Mouse (Mus musculus): ENCODE measurements around the gene Med28. TPM values are rescaled to one million over a fixed set of nuclear protein-coding genes. Genes with fewer than 3 reads are reported as not detected.

The Med28 gene
- polyA plus RNA-seq, 1 experiment from 2014 or later, result 220 TPM

DNA sequence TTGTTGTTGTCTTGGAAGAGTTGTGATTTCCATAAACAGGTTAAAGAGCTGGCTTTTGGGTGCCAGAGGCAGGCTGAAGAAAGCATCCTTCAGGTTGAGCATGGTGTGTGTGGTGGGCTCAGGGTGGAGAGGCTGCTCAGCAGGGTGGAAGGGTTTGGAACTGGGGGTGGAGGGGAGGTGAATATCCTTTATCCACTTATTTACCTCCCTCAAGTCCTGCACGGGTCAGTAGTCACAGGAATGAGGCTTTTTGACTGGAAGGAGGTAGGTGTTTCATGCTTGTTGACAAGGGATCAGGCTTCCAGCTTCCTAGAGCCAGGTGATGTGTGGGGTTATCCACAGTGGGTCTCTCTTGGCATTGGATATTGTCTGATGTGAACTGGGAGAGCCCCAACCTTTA is 5.4 kb upstream of the Med28 start:
- H3K27me3 ChIP-seq (replicated peaks), result no peaks in the 10 kb centered on the region
- no peak overlapping the region for H3K27ac ChIP-seq
- H3K4me1 ChIP-seq, result 0 out of 2 replicates have a peak, but pooled peaks cover under 1% of the 10 kb centered on the region
- ATAC-seq (ENCODE audit: insufficient read depth, low FRiP score, low read depth), result no peak
- H3K9ac ChIP-seq, result no peak overlapping the region
- 73% methylated on average over 1 of the region's 1 CpGs for WGBS
- peaks cover 27% of the 10 kb centered on the region for H3K36me3 ChIP-seq
- no peaks in the 10 kb centered on the region for H3K9me3 ChIP-seq
- no peak overlapping the region for H3K4me3 ChIP-seq (replicated peaks)
- H3K4me2 ChIP-seq, result no peak overlapping the region

DNA sequence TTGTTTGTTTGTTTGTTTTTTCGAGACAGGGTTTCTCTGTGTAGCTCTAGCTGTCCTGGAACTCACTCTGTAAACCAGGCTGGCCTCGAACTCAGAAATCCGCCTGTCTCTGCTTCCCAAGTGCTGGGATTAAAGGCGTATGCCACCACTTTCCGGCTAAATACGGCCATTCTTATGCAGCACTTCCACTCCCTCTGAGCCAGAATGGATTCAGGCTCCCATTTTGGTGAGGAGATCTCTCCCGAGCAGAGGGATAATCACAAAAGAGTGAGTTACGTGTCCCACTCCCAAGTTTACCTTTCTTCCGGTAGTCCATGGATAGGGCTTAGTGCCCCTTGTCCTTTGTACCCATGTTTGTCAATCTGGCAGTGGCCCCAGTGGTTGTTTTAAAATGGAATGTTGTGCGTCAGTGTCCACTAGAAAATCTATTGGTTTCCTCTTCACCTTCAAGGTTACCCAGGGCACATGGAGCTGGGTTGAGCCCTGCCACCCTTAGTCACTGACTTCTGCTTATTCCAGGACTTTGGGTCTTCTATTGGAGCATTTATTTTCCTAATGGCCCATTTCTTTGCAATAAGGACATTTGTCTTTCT is 4.8 kb upstream of the Med28 start:
- Histone ChIP-seq H3K27ac (no peak overlapping the region), H3K27me3 (replicated peaks) (no peaks in the 10 kb centered on the region), H3K4me3 (replicated peaks) (no peak overlapping the region), H3K4me2 (no peak overlapping the region), H3K9me3 (no peaks in the 10 kb centered on the region), H3K9ac (no peak overlapping the region), H3K4me1 (peaks cover 3% of the 10 kb centered on the region; the same call in 1 of the 2 replicates), H3K36me3 (peaks cover 20% of the 10 kb centered on the region)
- no peak for ATAC-seq (ENCODE audit: insufficient read depth, low FRiP score, low read depth)
- WGBS, result 89% methylated on average over 10 of the region's 10 CpGs

DNA sequence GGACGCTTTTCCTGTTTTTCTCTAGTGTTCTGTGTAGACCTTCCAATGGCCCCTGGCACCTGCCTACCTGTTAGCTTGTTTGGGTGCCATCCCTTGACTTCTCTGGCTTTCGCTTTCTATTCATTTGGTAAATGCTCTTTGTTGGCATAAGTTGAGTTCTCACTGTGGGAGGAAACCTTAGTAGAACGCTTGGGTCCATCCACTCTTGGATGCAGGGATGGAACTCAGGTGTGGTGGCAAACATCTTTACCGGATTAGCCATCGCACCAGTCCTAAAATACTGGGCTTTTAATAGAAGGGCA is 731 bp downstream of the Med28 start:
- 3% methylated on average over 5 of the region's 5 CpGs for WGBS
- Histone ChIP-seq H3K4me1 (peaks cover 18% of the 10 kb centered on the region; the same call in 1 of the 2 replicates), H3K9ac (peak overlapping the region; percentile 98), H3K9me3 (no peaks in the 10 kb centered on the region), H3K27ac (no peak overlapping the region), H3K36me3 (peaks cover 16% of the 10 kb centered on the region), H3K4me2 (peak overlapping the region; percentile 74), H3K4me3 (replicated peaks) (peak overlapping the region; percentile 99), H3K27me3 (replicated peaks) (no peaks in the 10 kb centered on the region)
- no peak for ATAC-seq (ENCODE audit: insufficient read depth, low FRiP score, low read depth)

DNA sequence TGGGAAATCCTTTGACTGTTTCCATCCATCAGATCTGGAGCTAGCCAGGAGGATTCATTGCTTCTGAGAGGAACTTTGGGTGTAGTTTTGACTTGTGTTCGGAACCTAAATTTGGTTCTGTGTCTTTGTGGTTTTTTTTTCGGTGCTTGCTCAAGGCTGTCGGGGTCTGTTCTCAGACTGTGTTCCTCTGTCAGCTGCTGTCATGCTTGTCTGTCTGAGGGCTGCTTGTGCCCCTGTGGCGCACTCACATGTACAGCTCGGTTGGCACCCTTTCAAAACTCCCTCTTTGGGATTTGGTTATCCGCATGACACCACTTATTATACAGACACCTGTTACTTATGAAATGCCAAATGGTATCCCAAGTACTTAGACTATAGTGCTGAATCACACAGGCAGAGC is 1.6 kb downstream of the Med28 start:
- Histone ChIP-seq H3K9ac (no peak overlapping the region), H3K27me3 (replicated peaks) (no peaks in the 10 kb centered on the region), H3K4me2 (0 out of 2 replicates have a peak overlapping the region, but pooled peaks have one; percentile 9), H3K36me3 (peaks cover 19% of the 10 kb centered on the region), H3K27ac (no peak overlapping the region), H3K9me3 (no peaks in the 10 kb centered on the region), H3K4me3 (replicated peaks) (peak overlapping the region; percentile 99; the same call in 1 of the 2 replicates), H3K4me1 (peaks cover 18% of the 10 kb centered on the region; the same call in 1 of the 2 replicates)
- ATAC-seq (ENCODE audit: insufficient read depth, low FRiP score, low read depth), result no peak
- WGBS, result 88% methylated on average over 6 of the region's 6 CpGs

DNA sequence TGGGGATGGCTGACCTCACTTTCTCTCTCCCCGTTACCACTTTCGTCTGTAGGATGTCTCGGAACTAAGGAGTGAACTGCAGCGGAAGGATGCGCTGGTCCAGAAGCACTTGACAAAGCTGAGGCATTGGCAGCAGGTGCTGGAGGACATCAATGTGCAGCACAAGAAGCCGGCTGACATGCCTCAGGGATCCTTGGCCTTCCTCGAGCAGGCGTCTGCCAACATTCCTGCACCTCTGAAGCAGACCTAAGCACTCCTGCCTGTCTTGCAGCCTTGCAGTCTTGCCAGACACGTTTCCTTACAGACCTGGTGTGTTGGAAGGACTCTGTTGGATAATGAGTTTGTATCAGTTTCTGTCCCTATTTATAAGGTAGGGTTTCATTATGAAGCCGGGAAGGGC is 5.1 kb downstream of the Med28 start:
- Histone ChIP-seq H3K4me2 (no peak overlapping the region), H3K9ac (no peak overlapping the region), H3K9me3 (no peaks in the 10 kb centered on the region), H3K36me3 (peaks cover 45% of the 10 kb centered on the region), H3K27me3 (replicated peaks) (no peaks in the 10 kb centered on the region), H3K27ac (no peak overlapping the region), H3K4me3 (replicated peaks) (no peak overlapping the region), H3K4me1 (peaks cover 15% of the 10 kb centered on the region; the same call in 1 of the 2 replicates)
- 89% methylated on average over 10 of the region's 10 CpGs for WGBS
- no peak for ATAC-seq (ENCODE audit: insufficient read depth, low FRiP score, low read depth)

DNA sequence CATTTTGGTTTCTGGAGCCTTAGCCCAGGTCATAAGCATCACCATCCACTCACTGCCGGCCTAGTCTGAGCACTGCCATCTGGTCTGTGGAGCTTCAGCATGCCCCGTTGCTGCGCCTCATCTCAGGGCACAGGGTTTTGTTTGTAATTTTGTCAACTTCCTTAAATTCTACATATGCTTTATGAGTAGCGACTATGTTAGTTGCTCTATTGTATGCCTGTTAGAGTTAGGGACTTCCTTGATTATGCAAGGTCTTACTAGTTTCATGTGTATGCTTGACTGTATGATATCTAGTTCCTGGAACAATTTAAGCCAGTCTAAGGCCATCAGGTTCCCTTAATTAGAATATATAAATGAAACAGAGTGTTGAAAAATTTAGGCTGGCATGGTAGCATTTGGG is 6.3 kb downstream of the Med28 start:
- Histone ChIP-seq H3K9ac (no peak overlapping the region), H3K36me3 (peaks cover 45% of the 10 kb centered on the region), H3K27me3 (replicated peaks) (no peaks in the 10 kb centered on the region), H3K9me3 (no peaks in the 10 kb centered on the region), H3K4me3 (replicated peaks) (no peak overlapping the region), H3K4me1 (peaks cover 8% of the 10 kb centered on the region; the same call in 1 of the 2 replicates), H3K27ac (no peak overlapping the region), H3K4me2 (no peak overlapping the region)
- ATAC-seq (ENCODE audit: insufficient read depth, low FRiP score, low read depth), result no peak
- WGBS, result 87% methylated on average over 4 of the region's 4 CpGs

DNA sequence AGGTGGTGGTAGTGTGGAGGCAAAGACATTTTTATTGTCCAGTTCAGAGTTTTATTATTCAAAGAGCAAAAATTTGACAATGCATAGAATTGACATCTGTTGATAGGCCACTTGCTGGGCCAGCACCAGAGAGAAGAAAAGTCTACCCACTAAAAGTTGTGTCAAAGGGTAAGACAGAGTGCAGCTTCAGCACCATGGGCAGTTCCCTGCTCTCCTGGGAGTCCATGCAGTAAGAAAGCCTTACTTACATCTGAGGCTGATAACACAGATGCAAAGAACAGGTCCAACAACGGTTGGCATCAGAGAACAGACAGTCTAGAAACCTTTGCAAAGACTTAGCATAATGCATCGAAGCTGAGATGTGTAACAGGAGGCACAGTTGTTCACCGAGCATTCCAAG is 9.7 kb downstream of the Med28 start:
- H3K36me3 ChIP-seq, result peaks cover 36% of the 10 kb centered on the region
- no peaks in the 10 kb centered on the region for H3K4me1 ChIP-seq
- no peak overlapping the region for H3K4me3 ChIP-seq (replicated peaks)
- no peak overlapping the region for H3K4me2 ChIP-seq
- H3K27me3 ChIP-seq (replicated peaks), result no peaks in the 10 kb centered on the region
- H3K27ac ChIP-seq, result no peak overlapping the region
- H3K9me3 ChIP-seq, result no peaks in the 10 kb centered on the region
- H3K9ac ChIP-seq, result no peak overlapping the region
- 86% methylated on average over 3 of the region's 3 CpGs for WGBS
- ATAC-seq (ENCODE audit: insufficient read depth, low FRiP score, low read depth), result no peak

DNA sequence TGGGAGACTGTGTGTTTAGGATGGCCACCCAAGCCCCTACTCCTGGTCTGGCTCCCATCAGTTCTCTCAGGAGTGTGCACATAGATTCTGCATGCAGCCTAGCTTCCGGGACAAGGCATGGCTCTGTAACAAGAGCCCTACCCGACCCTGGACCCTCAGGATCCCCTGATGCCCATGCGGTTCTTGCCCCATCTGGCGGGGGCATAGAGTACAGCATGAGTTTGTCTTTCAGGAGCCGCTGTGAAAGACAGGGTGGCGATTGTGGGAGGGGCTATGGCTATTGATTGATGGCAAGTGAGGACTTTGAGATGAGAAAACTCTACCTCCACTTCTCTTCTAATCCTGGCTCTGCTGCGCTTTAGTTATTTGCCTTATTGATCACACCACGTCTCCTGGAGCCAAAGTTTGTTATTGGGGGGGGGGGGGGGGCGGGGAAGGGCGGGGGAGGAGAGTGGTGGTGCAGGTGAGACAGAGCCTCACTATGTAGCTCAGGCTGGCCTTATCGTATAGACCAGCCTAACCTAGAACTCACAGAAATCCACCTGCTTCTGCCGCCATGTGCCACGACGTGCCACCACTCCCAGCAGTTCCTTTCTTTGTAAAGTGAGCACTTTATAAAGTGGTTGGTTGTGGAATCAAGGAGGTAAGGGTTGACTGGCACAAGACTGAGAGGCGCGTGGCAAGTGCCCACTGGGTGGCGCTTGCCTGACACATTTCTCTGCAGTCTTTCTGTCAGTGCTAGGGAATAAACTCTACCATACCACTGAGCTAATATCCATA is 14.5 kb downstream of the Med28 start:
- Histone ChIP-seq H3K27me3 (replicated peaks) (no peaks in the 10 kb centered on the region), H3K27ac (no peak overlapping the region), H3K4me3 (replicated peaks) (no peak overlapping the region), H3K9me3 (no peaks in the 10 kb centered on the region), H3K4me2 (peak overlapping the region; percentile 16; the same call in 1 of the 2 replicates), H3K4me1 (no peaks in the 10 kb centered on the region), H3K9ac (no peak overlapping the region), H3K36me3 (peaks cover 3% of the 10 kb centered on the region; the same call in 1 of the 2 replicates)
- 8% methylated on average over 15 of the region's 17 CpGs for WGBS
- peak; percentile 79 for ATAC-seq (ENCODE audit: insufficient read depth, low FRiP score, low read depth)

DNA sequence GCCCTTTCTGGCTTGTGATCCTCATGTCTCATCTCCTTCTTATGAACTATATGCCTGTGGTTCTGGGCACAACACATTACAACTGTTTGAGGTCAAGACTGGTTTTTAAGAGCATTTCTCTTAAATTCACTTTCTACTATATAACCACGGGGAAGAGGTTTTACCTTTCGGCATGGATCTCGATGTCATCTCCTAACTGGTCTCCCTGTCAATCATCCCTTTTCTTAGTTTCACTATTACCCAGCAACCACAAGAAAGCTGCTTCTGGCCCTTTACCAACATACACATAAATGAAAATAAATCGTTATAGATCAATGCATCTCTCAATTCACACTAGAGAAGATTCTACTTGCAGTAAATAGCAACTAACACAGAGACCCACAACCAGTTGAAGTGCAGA is 15.1 kb downstream of the Med28 start:
- 71% methylated on average over 4 of the region's 4 CpGs for WGBS
- Histone ChIP-seq H3K4me1 (no peaks in the 10 kb centered on the region), H3K9ac (no peak overlapping the region), H3K36me3 (no peaks in the 10 kb centered on the region), H3K4me3 (replicated peaks) (no peak overlapping the region), H3K9me3 (no peaks in the 10 kb centered on the region), H3K27ac (no peak overlapping the region), H3K27me3 (replicated peaks) (no peaks in the 10 kb centered on the region), H3K4me2 (no peak overlapping the region)
- no peak for ATAC-seq (ENCODE audit: insufficient read depth, low FRiP score, low read depth)

DNA sequence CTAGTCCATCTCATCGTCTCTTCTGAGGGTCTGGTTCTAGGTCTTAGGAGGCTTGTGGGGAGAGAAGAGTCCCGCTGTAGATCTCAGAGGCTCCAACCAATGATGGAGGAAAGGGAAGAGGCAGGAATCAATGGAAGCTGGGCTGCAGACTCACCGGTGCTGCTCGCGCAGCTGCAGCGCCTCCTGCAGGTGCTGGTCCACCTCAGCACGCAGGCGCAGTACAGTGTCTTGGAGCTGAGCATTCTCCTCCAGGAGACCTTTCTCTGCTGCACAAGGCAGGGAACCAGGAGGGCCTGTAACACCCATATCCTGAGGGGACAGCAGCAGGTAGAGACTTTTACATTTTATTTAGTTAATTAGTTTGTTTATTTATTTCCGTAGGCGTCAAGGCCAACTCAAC is 19.5 kb downstream of the Med28 start:
- Histone ChIP-seq H3K36me3 (no peaks in the 10 kb centered on the region), H3K4me1 (no peaks in the 10 kb centered on the region), H3K27me3 (replicated peaks) (no peaks in the 10 kb centered on the region), H3K27ac (no peak overlapping the region), H3K9ac (no peak overlapping the region), H3K4me2 (no peak overlapping the region), H3K9me3 (no peaks in the 10 kb centered on the region), H3K4me3 (replicated peaks) (no peak overlapping the region)
- no peak for ATAC-seq (ENCODE audit: insufficient read depth, low FRiP score, low read depth)
- WGBS, result 55% methylated on average over 10 of the region's 10 CpGs

DNA sequence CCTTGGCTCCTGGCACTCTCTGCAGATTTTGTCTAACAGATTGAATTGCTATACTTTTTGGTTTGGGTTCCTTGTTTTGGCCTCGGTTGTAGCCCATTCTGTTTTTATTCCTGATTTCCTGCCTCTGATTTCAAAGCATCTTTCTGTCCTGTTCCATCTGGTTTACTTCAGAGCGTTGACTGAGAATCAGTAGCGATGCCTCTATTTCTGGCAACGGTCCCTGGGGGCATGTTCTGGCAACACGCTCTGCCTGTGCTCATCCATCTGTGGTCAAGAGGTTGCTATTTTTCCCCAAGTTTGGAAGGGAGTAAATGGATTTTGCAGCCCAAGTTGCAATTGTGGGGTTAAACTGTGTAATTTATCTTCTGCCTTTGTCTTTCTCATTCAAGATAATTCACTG is 23.3 kb downstream of the Med28 start:
- Histone ChIP-seq H3K36me3 (no peaks in the 10 kb centered on the region), H3K9ac (no peak overlapping the region), H3K4me2 (no peak overlapping the region), H3K27me3 (replicated peaks) (no peaks in the 10 kb centered on the region), H3K9me3 (no peaks in the 10 kb centered on the region), H3K27ac (no peak overlapping the region), H3K4me1 (no peaks in the 10 kb centered on the region), H3K4me3 (replicated peaks) (no peak overlapping the region)
- WGBS, result 45% methylated on average over 5 of the region's 5 CpGs
- ATAC-seq (ENCODE audit: insufficient read depth, low FRiP score, low read depth), result no peak

DNA sequence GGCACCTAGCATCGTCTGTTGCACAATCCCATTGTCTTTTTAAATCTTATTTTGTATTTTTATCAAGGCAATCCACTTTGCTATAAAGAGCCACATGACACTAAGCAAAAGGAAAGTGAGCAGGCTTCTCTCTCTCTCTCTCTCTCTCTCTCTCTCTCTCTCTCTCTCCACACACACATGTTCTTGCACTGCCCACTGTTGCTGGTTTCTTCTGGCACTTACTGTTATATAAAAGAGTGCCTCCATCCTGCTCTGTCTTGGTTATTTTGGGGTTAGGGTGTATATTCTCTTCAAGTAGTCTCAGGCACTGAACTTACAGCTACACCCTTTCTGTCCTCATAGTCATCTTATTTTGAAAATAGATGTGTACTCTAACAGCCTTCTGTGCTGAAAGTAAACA is 29.6 kb downstream of the Med28 start:
- H3K27ac ChIP-seq, result no peak overlapping the region
- no peak overlapping the region for H3K4me2 ChIP-seq
- no peaks in the 10 kb centered on the region for H3K36me3 ChIP-seq
- no peak overlapping the region for H3K4me3 ChIP-seq (replicated peaks)
- H3K9me3 ChIP-seq, result no peaks in the 10 kb centered on the region
- no peak overlapping the region for H3K9ac ChIP-seq
- H3K4me1 ChIP-seq, result no peaks in the 10 kb centered on the region
- no peak for ATAC-seq (ENCODE audit: insufficient read depth, low FRiP score, low read depth)
- 89% methylated on average over 1 of the region's 1 CpGs for WGBS
- no peaks in the 10 kb centered on the region for H3K27me3 ChIP-seq (replicated peaks)
